Mouse (Mus musculus) gastrocnemius, postnatal 36 days (tissue): ENCODE measurements around the gene Cir1. TPM values are rescaled to one million over a fixed set of nuclear protein-coding genes. Genes with fewer than 3 reads are reported as not detected.

ENCODE experiments used
- DNase-seq, 2 experiments: peaks; one replicate each; pipeline ENCODE4 v3.0.0; 2022
- intact Hi-C: fragments of 180-260 bp; cut with DNase I; formaldehyde crosslinking; loops from one replicate; pipeline ENCODE4 v1.15.1; 2025
- long read RNA-seq, 2 experiments: library from polyadenylated mRNA; stranded (forward); transcript quantifications; one replicate each; pipeline ENCODE4 v2.0.0; 2021
- total RNA-seq, 2 experiments: library from RNA; stranded (reverse); gene quantifications; 2 replicates each; pipeline ENCODE4 v1.2.3; 2021

Cir1 gene
- 10 to 100 TPM; 10.1 to 12.8 TPM for total RNA-seq
- long read RNA-seq, experiment 1, partial matches to known transcripts, result 2 of 17 reads
- long read RNA-seq, experiment 1, other reads (novel, unspliced or antisense), result 15 of 17 reads
- long read RNA-seq, experiment 2, partial matches to known transcripts, result 8 of 32 reads
- long read RNA-seq, experiment 2, other reads (novel, unspliced or antisense), result 24 of 32 reads

DNA sequence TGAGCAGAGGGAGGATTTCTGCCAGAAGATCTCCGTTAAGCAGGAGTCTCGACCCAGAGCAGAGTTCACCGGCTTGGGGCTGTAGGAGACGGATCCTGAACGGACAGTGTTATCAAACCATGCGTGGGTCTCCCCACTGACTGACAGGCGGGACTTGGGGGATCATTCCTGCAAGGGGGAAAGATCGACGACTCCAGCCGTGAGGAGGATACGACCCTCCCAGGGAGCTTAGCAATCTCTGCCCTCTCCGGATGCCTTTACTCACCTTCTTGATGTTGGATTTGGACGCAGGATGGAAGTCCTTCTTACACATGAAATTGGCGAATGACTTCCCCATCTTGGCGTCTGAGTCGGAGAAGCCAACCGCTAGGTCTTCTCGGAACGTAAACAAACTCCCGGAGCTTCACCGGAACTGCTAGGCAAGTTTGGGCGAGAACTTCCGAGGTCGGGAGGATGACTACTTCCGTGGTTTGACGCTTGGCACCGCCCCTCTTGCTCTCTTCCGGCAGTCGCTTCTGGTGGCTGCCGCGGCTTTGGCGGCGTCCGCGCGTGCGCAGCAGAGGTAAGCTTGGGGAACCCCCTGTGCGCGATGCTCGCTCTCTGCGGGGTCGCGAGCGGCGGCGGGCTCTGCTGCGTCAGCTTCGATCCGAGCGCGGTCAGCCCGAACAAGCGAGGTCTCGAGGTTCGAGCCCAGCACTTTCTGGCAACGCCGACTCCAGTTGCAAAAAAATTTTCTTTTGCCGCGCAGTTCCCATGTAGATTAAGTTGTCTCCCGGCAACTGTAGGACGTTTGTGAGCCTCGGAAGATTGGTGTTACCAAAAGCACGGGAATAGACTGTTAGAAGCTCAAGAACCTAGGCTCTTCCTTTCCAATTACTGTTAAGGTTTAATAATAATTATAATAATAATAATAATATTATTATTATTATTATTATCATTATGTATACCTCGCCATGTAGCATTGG is at the start of gene Cir1, which contains the start of gene Scrn3:
TSS of gene Cir1 (minus strand) at position 550 of the 965 bp plus-strand sequence.
TSS of gene Scrn3 (plus strand) at position 450 of the 965 bp plus-strand sequence.
- DNase-seq, result peak; percentile 86 to 92
- intact Hi-C loops, result loop anchor here (5.0 kb wide), 1 partner anchor 70 kb away; no protein-coding TSS in a partner anchor

DNA sequence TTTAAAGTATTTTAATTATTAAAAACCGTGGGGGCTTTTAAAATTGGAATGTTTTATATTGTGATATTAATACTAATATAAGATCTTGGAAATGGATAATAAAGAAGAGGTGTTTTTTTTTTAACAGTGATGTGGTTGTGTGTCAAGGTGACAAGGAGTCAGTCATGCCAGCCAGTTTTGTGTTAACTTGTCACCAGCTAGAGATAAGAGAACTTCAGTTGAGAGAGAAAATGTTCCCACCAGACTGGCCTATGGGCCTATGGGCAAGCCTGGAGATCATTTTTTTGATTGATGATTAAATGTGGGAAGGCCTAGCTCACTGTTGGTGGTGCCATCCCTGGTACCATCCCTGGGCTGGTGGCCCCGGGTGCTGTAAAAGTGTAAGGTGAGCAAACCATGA is 48.0 kb upstream of the Cir1 start:
- intact Hi-C loops, result no loop called here
- DNase-seq, result no peak

DNA sequence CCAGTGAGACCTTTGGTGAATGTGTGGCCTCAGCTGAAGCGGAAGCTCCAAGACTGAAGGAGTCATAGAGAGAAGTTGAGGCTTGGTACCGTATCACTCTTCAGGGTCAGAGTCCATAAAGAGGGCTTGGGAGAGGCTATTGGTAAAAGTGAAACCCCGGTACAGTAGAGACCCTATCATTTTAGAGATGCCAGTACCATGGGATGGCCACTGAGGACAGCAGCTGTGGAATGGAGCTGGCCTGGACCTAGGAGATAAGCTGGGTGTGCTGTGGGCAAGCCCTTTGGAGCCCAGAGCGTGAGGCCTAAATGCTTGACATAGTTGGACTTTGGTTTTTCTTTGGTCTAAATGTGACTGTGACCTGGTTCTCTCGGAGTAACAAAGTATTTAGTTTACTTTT is 47.4 kb upstream of the Cir1 start:
- DNase-seq, result no peak
- intact Hi-C loops, result no loop called here

DNA sequence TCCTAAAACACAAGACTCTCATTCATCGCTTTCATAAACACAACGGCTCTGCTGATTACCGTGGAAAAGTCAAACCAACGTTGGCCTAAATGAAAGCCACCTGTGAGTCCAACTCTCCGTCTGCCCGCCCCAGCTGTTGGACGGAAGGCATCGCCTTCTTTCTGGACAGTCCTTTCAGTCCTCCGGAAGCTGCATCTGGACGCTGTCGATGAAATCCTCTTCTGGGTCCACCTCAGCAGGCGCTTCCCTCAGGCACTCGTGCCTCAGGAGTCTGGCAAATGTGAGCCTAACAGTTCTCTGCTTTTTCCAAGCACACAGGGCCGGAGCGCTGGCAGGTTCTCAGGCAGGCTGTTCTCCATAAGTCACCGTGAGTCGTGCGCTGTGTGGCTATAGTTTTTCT is 44.5 kb upstream of the Cir1 start:
- intact Hi-C loops, result no loop called here
- DNase-seq, result no peak

DNA sequence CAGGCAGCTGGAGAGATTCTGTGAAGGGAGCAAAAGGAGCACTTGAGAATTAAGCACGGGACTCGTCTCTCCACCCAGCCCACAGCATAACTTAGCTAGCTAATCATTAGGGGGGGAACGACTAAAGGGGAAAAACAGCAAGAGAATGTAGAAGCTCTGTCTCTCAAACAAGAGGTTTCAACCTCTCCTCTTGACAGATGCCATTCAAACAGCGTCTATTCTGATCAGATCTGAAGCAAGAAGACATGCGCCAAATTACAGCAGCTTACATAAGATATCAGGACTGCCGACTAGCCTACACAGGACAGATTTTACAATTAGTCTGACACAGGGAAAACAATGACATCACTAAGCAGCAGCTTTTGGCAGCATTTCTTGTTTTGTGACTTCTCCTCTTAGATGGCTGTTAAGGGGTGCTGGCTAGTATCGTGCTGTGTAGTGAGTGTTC is 39.5 kb upstream of the Cir1 start:
- DNase-seq, result no peak
- intact Hi-C loops, result no loop called here

DNA sequence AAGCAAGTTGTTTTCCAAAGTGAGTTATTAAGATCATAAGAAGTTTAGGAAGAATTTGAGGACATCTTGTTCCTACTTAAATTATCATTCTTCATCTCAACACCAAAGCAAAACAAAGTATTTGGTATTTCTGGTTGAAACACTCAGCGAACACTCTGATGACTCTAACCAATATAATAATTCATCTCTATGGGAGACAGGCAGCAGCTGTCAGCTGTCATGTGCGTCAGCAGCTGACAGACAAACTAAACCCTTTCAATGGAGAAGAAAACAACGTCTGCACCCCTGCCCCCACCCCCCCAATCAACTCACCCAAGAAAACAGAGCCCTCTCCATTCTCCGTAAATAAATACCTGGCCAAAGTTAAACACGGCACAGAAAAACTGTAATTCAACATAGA is 39.0 kb upstream of the Cir1 start:
- intact Hi-C loops, result no loop called here

DNA sequence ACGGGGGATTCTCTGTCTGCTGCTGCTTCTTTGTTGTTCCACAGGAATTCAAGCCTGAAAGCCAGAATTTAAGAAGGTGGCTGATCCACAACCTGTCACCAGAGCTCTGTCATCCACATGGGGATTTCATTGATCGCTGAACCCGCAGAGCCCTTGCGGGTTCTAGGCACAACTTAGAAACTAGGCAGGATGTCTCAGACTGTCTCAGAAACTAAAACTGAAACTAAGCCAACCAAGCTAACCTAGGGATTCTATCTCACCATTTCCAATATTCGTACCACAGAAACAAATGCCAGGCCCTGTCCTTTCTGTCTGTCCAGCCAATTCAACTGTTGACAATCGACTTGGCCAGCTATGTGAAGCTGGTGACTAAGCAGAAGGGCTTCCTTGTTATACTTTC is 35.7 kb upstream of the Cir1 start:
- intact Hi-C loops, result no loop called here

More for the DNA sequence above, 39.0 kb upstream of the Cir1 start:
- DNase-seq, result no peak

DNA sequence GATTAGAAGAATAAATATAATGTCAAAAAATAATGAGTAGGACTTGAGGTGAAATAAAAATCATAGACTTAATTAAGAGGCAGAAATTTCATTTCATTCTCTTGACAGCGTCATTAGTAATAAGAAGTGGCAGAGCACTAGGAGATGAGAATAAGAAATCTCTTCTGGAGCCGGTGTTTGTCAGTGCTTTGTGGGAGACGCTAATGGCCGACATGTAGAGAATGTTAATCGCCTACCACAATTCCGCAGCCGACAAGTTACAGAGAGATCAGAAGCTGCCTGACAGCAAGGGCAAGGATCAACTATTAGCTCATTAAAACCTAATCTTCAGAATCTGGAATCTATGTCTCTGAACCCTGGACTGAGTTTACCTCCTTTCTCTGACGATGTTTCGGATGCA is 35.3 kb upstream of the Cir1 start:
- DNase-seq, result no peak
- intact Hi-C loops, result no loop called here

More for the DNA sequence above, 35.7 kb upstream of the Cir1 start:
- DNase-seq, result no peak

DNA sequence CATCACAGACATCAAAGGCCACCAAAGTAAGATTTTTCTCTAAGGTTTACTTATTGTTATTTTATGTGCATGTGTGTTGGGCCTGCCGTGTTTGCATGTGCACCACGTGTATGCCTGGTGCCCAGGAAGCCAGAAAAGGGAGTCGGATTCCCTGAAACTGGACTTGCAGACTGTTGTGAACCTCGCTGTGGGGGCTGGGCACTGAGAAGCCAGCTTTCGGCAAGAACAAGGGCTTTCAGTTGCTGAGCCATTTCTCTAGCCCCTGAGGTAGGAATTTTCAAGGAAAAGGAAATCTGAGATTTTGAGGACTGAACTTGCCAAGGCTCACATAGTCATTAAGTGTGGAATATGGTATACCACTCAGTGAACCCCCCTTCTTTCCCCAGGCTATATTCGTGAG is 34.6 kb upstream of the Cir1 start:
- intact Hi-C loops, result no loop called here
- DNase-seq, result no peak

DNA sequence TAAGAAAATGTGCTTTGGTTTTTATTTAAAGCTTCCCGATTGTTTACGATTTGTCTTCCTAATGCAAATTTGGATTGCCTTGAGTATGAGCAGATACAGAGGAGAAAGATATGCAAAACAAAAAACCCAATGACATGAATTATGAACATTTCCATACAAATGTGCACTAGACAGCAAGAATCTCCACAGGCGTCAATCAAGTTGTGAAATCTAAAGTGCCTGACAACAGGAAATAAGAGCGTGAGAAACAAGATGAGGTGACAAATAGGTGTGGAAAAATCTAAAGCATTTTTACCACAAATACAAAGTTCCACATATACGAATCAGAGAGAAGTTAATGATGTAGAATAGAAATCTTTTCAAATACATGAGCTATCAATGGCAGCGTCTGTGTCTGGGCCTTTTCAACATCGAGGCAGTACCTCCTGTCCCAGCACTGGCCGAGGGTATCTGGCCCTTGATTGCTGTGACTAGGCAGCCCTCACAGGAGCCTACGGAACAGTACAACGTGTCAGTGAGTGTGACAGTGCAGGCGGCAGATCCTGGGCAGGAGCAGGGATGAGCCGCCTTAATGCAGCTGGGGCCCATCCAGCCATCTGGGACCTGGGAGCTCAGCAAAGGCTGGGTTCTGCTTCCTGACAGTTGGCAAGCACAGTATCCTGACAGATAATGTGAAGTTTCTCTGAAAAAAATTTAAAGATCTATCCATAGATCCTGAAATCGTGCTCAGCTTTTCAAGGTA is 34.0 kb upstream of the Cir1 start:
- intact Hi-C loops, result no loop called here
- no peak for DNase-seq

DNA sequence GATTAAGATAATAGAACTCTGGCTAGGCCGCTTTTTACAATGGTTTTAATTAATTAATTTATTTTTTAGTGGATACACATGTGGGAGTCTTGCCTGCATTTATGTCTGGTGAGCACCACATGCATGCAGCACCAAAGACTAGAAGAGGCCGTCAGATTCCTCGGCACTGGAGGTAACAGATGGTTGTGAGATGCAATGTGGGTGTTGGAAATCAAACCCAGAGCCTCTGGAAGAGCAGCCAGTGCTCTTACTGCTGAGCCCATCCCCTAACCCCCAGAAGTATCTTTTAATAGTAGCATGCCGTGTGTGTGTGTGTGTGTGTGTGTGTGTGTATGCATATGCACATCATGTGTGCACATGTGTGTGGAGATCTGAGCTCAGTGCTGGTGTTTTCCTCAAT is 32.7 kb upstream of the Cir1 start:
- intact Hi-C loops, result no loop called here
- DNase-seq, result no peak

DNA sequence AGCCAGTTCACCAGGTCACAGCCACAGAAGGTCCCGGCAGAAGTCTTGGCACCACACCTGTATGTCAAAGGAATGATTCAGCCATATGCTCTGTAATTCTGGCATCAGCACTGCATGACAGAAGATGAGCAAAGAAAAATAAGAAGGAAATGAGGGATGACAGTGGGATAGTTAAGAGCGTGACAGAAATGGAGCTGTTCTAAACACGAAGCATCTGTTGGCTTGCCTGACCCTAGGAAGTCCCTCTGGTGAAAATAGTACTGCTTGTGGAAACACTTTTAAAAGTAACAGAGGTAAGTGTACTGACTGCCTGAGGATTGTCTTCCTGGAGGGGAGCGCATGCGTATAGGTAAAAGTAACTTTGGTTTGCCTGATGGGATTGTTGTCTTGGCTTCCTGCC is 31.2 kb upstream of the Cir1 start:
- intact Hi-C loops, result no loop called here
- no peak for DNase-seq

DNA sequence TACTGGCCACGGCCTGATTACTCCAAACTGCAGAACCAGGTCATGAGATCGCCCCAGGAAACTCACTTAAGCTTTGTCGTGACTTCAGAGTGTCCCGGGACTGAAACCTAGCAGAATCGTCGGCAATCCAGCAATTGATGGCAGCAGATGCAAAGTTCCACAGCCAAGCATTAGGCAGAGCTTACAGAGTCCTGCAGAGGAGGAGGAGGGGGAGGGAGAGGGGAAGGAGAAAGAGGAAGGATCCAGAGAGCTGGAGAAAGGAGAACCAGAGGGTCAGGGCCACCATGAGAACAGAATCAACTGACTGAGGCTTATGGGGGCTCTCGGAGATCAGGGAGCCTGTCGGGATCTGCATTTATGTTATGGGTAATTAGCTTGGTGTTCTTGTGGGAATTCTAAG is 25.9 kb upstream of the Cir1 start:
- intact Hi-C loops, result no loop called here
- DNase-seq, result no peak

DNA sequence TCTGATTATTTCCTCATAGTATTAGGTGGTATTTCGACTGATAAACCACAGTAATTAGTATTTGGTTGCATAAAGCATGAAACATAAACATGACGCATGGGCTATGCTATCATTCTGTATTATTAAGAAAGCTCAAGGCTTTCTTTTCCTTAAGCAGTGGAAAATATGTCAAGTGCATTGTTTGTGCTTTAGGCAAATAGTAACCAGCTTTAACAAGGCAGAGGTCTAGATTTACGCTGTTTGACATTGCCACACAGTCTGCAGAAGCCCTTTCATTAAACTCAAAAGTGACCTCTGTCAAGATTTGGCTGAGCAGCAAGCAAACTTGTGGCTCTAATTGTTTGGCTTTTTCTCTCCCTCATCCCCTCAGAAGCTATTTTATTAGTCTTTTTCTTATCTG is 23.4 kb upstream of the Cir1 start:
- DNase-seq, result no peak
- intact Hi-C loops, result no loop called here

DNA sequence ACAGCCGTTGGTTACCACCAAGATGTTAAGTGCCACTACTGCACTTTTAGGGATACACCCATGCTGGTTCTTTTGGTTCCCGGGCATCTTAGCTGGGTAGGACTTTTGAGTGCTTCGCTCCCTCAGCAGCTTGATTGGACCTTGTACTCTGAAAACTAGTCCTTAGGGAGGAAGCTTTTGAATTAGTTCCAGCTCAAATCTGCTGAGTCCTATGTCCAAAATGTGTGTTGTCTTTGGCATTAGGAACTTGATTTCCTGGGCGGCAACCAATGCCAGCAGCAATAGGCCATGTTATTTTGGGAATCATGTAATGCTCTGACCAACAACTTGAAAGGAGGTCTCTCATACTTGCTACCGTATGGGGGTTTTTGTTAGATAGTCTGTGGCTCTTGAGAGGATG is 13.4 kb upstream of the Cir1 start:
- DNase-seq, result no peak
- intact Hi-C loops, result no loop called here

DNA sequence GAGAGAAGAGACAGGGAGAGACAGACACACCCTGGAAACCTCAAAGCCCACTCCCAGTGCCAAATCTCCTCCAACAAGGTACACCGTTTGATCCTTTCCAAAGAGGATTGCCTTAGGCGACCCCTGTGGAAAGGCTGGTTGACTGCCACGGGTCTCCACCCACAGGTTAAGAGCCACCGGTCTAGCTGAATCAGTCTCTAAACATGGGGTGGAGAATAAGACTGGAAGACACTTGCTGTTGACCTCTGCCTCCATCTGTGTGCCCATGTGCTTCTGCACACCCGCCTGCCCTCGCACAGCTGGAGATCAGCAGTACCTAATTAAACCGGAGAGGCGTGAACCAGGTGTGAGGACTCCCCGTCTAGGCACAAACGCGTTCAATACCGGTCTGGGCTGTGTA is 10.5 kb upstream of the Cir1 start:
- intact Hi-C loops, result no loop called here
- DNase-seq, result no peak

DNA sequence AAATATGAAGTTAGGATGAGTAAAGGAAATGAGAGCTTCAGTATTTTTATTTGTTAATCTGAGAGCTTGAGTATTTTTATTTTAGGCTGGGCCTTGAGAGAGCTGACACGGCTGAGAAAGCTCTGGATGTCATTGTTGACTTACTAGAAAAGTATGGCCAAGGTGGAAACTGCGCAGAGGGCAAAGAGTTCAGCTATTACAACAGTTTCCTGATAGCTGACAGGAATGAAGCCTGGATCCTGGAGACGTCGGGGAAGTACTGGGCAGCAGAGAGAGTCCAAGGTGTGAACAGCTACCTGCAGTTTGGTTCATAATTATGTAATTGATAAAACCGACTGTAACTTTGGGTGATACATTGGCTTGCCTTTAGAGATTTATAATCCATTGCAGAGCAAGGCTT is 6.7 kb upstream of the Cir1 start:
- DNase-seq, result no peak
- intact Hi-C loops, result no loop called here

DNA sequence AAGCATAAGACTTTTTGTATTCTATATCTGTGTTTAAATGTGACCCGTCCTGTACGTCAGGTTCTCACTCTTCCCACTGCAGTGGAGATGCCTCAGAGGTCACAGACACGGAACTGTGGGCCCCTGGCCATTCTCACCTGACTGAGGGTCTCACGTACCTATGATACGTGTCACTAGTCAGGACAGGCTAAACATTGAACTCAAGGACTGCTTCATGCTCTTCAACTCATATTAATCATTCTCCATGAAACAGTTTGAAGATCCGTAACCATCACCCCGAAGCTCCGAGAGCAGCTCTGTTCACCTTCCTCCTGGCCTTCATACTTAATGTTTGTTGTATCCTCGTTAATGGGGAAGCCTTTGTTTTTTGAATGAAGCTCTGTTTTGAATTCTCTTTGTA is 4.9 kb upstream of the Cir1 start:
- intact Hi-C loops, result no loop called here
- DNase-seq, result no peak

DNA sequence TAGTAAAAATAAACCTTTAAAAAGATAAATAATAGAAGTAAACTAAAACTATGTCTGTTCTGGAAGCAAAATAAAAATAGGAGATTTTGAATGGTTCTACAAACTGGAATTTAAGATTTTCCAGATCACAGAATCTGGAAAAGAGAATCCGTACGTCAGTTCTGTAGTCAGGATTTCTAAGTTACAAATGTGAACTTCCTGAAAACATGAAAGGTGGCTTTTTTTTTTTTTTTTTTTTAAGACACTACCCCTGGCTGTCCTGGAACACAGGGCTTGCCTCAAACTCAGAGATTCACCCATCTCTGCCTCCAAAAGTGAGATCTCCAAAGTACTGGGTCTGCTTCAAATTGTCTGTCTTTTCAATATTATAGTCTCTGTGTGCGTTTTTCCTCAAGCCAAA is 1.8 kb upstream of the Cir1 start:
- intact Hi-C loops, result loop anchor here (5.0 kb wide), 1 partner anchor 68 kb away; no protein-coding TSS in a partner anchor
- no peak for DNase-seq

DNA sequence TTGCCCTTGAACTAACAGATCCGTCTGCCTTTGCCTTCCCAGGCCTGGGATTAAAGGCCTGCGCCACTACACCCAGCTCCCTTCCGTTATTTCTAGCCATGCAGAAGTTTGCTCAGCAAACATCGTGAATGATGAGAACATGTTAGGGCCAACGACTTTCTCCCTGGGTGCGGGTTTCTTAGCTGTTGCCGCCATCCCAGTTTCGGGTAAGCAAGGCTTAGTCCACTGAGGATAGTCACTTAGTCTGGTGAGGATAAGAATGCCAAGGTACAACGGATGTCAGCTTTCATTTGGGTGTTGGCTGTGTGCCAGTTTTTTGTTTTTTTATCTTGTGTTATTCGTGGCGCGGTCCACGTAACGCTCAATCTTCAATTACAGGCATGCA is 608 bp upstream of the Cir1 start:
- intact Hi-C loops, result loop anchor here (5.0 kb wide), 1 partner anchor 69 kb away; no protein-coding TSS in a partner anchor
- peak in 1 of 2 experiments; percentile 50 for DNase-seq

DNA sequence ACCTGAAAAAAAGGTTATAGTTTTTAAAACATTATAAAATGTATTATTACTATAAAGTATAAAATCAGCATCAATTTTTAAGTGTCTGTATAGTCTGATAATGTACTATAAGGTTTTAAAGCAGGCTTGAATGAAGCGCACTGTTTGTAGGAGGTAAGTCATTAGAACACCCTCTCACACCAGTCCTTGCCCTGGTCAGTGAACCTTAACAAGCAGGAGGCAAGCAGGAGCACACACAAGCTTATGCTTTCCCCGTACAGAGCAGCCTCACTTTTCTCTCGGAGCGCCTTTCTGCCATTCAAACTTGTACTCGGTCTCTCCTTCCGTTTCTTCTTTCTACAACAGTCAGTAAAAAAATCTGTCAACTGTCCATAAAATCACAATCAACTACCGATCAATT is 6.5 kb downstream of the Cir1 start:
- no peak for DNase-seq
- intact Hi-C loops, result no loop called here
